Mouse (Mus musculus) central nervous system, embryonic 11.5 days (tissue): Measurements from ENCODE around the gene Efcab6. TPM values are rescaled to one million over a fixed set of nuclear protein-coding genes. Genes with fewer than 3 reads are reported as not detected.

Experiments
- polyA plus RNA-seq: library from polyadenylated mRNA; depleted of rRNA; stranded (reverse); fragments of >200 nt; gene quantifications from 2 replicates; pipeline ENCODE4 v1.2.3, GENCODE M21; 2012; rRNA removed

Gene Efcab6
- 0.12 and 0.20 TPM in 2 replicates for polyA plus RNA-seq

DNA sequence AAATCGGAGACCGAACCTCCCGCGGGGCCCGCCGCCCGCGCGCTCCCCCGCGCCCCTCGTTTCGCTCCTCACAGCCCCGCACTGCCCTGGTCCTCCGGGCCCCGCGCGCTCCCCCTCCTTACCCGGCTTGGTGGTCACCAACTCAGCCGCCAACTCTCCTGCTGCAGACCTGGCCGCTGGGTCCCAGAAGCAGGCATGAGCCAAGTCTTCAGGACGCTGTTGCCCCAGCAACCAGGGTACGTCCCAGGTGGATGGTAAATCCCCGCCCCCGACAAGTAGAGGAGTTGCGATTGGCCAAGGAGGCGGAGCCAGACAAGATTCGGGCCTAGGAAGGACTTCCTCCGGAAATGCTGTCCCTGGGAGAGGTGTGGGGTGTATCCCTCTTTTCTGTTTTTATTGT is at the start of gene Efcab6:
TSS of gene Efcab6 (minus strand) at position 240 of the 400 bp plus-strand sequence.

DNA sequence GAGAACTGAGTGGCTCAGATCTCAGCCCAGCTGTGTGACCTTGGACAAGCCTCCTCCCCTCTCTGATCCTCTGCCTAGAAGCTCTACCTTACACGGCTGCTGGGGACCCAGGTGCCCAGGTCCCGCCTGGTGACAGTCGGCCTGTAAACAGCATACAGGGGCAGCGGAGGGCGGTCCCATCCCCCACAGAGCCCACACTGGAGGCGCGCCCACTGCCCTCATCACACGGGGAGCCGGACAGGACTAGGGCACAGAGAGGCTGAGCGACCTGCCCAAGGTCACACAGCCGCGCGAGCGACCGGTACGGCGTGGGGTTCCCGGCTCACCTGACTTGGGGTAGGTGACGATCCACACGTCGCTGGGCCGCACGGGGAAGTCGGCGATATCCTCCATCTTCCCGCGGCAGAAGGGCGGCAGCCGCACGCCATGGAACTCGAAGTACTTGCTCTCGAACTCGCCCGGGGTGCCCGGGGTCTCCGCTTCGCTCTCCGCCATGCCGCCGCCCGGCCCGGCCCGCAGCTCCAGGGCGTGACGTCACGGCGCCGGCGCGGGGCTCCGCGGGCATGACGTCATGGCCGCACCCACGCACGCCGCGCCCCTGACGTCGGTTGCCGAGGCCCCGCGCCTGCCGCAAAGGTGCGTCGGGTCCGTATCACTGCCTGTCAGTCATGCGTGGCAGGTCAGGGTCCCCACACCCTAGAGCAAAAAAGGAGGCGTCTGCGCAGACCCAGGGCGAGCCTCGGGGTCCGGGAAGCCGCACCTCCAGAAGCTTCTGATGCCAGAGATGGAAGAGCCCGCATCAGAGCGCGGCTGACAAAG is 40.1 kb upstream of the Efcab6 start, which contains the start of gene Sult4a1:
TSS of gene Sult4a1 (minus strand) at position 650 of the 819 bp plus-strand sequence.

Other genes with a start within 250 kb of the Efcab6 start
- gene Sult4a1, start 40.4 kb upstream of the Efcab6 start, polyA plus RNA-seq: 12.6 and 13.2 TPM in 2 replicates
- not detected in 2 replicates for gene Pnpla5, start 57.8 kb upstream of the Efcab6 start, polyA plus RNA-seq
- gene Pnpla3, start 102.5 kb upstream of the Efcab6 start, polyA plus RNA-seq: 3.8 and 4.1 TPM in 2 replicates
- 27.4 and 28.7 TPM in 2 replicates for gene Samm50, start 126.9 kb upstream of the Efcab6 start, polyA plus RNA-seq
- gene Parvb, start 166.7 kb upstream of the Efcab6 start, polyA plus RNA-seq: 19.6 and 25.3 TPM in 2 replicates